Mouse (Mus musculus): ENCODE results near the gene Wbp2nl.
A peak's percentile ranks its signal among the peaks of the same experiment; 100 is the strongest.

GRCm38 (mm10) chr15:82266356-82266755, 32.4 kb upstream of the Wbp2nl start:
- TF ChIP-seq CTCF (IDR thresholded peaks at IDR 0.05; ENCODE audit: insufficient read depth, low read depth, low read length), result peak; percentile 75
- TF ChIP-seq POLR2A (IDR thresholded peaks at IDR 0.05; ENCODE audit: insufficient read depth, low read depth, low read length), result no peak

All from olfactory bulb, adult 2 months (tissue).